Mouse (Mus musculus): Measurements from ENCODE around the gene Cdkl1. TPM values are rescaled to one million over a fixed set of nuclear protein-coding genes. Genes with fewer than 3 reads are reported as not detected.

Cdkl1 gene
- total and polyA plus RNA-seq, 2 experiments from 2014 or later = 26.7 to 28.3 TPM

GRCm38 (mm10) chr12:69760014-69760413, 31.1 kb downstream of the Cdkl1 start:
- Histone ChIP-seq H3K9ac (replicated peaks; ENCODE audit: low read length) (no peak overlapping the region), H3K36me3 (ENCODE audit: insufficient read depth, low read length) (no peaks in the 10 kb centered on the region), H3K4me2 (ENCODE audit: low read depth, low read length) (no peak overlapping the region), H3K27ac (no peak overlapping the region), H3K4me3 (ENCODE audit: low read length) (no peak overlapping the region), H3K9me3 (ENCODE audit: low read length) (no peaks in the 10 kb centered on the region), H3K27me3 (ENCODE audit: insufficient read depth, low read length) (no peaks in the 10 kb centered on the region), H3K4me1 (ENCODE audit: insufficient read depth, low read length) (0 out of 2 replicates have a peak, but pooled peaks cover 5% of the 10 kb centered on the region)
- DNase-seq (ENCODE audit: low spot score) (no peak), ATAC-seq (no peak)
- 65% methylated on average over 6 of the region's 6 CpGs for WGBS
- no peak for TF ChIP-seq CTCF (IDR thresholded peaks at IDR 0.05; ENCODE audit: low read depth)

GRCm38 (mm10) chr12:69759267-69759885, 31.7 kb downstream of the Cdkl1 start:
- Histone ChIP-seq H3K4me2 (ENCODE audit: low read depth, low read length) (no peak overlapping the region), H3K36me3 (ENCODE audit: insufficient read depth, low read length) (no peaks in the 10 kb centered on the region), H3K9me3 (ENCODE audit: low read length) (no peaks in the 10 kb centered on the region), H3K4me1 (ENCODE audit: insufficient read depth, low read length) (0 out of 2 replicates have a peak, but pooled peaks cover 5% of the 10 kb centered on the region), H3K9ac (replicated peaks; ENCODE audit: low read length) (no peak overlapping the region), H3K27ac (no peak overlapping the region), H3K4me3 (ENCODE audit: low read length) (no peak overlapping the region), H3K27me3 (ENCODE audit: insufficient read depth, low read length) (no peaks in the 10 kb centered on the region)
- WGBS = 58% methylated on average over 7 of the region's 7 CpGs
- TF ChIP-seq CTCF (IDR thresholded peaks at IDR 0.05; ENCODE audit: low read depth) = no peak
- DNase-seq (ENCODE audit: low spot score) = no peak
- no peak for ATAC-seq

- no peak overlapping the region; the same call in none of the 2 replicates for H3K9ac ChIP-seq (replicated peaks; ENCODE audit: low read length)
- H3K4me2 ChIP-seq (ENCODE audit: low read depth, low read length) = peak overlapping the region; percentile 51
- ATAC-seq (0 out of 2 replicates have a peak, but pooled peaks have one; percentile 5), DNase-seq (ENCODE audit: low spot score) (peak; percentile 24)
- 0 out of 2 replicates have a peak, but pooled peaks cover 5% of the 10 kb centered on the region for H3K4me1 ChIP-seq (ENCODE audit: insufficient read depth, low read length)
- no peaks in the 10 kb centered on the region for H3K9me3 ChIP-seq (ENCODE audit: low read length)
- TF ChIP-seq CTCF (IDR thresholded peaks at IDR 0.05; ENCODE audit: low read depth) = no peak
- H3K27ac ChIP-seq = peak overlapping the region; percentile 58; the same call in 1 of the 2 replicates
- 14% methylated on average over 22 of the region's 22 CpGs for WGBS
- no peaks in the 10 kb centered on the region for H3K36me3 ChIP-seq (ENCODE audit: insufficient read depth, low read length)
- H3K27me3 ChIP-seq (ENCODE audit: insufficient read depth, low read length) = no peaks in the 10 kb centered on the region
- peak overlapping the region; percentile 13 for H3K4me3 ChIP-seq (ENCODE audit: low read length)
Observed at GRCm38 (mm10) chr12:69758221-69759185, 32.6 kb downstream of the Cdkl1 start.

- H3K27me3 ChIP-seq (ENCODE audit: insufficient read depth, low read length) = no peaks in the 10 kb centered on the region
- peak; percentile 77 for TF ChIP-seq CTCF (IDR thresholded peaks at IDR 0.05; ENCODE audit: low read depth)
- 0 out of 2 replicates have a peak, but pooled peaks cover 5% of the 10 kb centered on the region for H3K4me1 ChIP-seq (ENCODE audit: insufficient read depth, low read length)
- peak overlapping the region; percentile 58; the same call in 1 of the 2 replicates for H3K27ac ChIP-seq
- peak; percentile 87 for DNase-seq (ENCODE audit: low spot score)
- H3K36me3 ChIP-seq (ENCODE audit: insufficient read depth, low read length) = no peaks in the 10 kb centered on the region
- no peak overlapping the region for H3K9ac ChIP-seq (replicated peaks; ENCODE audit: low read length)
- peak overlapping the region; percentile 13; the same call in 1 of the 2 replicates for H3K4me3 ChIP-seq (ENCODE audit: low read length)
- H3K4me2 ChIP-seq (ENCODE audit: low read depth, low read length) = peak overlapping the region; percentile 51
- 13% methylated on average over 22 of the region's 22 CpGs for WGBS
- ATAC-seq = peak; percentile 84
- H3K9me3 ChIP-seq (ENCODE audit: low read length) = no peaks in the 10 kb centered on the region
Observed at GRCm38 (mm10) chr12:69757418-69758141, 33.5 kb downstream of the Cdkl1 start.

GRCm38 (mm10) chr12:69756015-69756414, 35.1 kb downstream of the Cdkl1 start:
- H3K27ac ChIP-seq = no peak overlapping the region
- no peak for ATAC-seq
- no peaks in the 10 kb centered on the region for H3K27me3 ChIP-seq (ENCODE audit: insufficient read depth, low read length)
- no peak for TF ChIP-seq CTCF (IDR thresholded peaks at IDR 0.05; ENCODE audit: low read depth)
- H3K9ac ChIP-seq (replicated peaks; ENCODE audit: low read length) = no peak overlapping the region
- DNase-seq (ENCODE audit: low spot score) = no peak
- H3K36me3 ChIP-seq (ENCODE audit: insufficient read depth, low read length) = no peaks in the 10 kb centered on the region
- no peak overlapping the region for H3K4me2 ChIP-seq (ENCODE audit: low read depth, low read length)
- H3K4me1 ChIP-seq (ENCODE audit: insufficient read depth, low read length) = 0 out of 2 replicates have a peak, but pooled peaks cover 5% of the 10 kb centered on the region
- H3K4me3 ChIP-seq (ENCODE audit: low read length) = no peak overlapping the region
- no peaks in the 10 kb centered on the region for H3K9me3 ChIP-seq (ENCODE audit: low read length)
- WGBS = 77% methylated on average over 5 of the region's 5 CpGs

- WGBS = 76% methylated on average over 5 of the region's 5 CpGs
- H3K4me2 ChIP-seq (ENCODE audit: low read depth, low read length) = no peak overlapping the region
- H3K27ac ChIP-seq = no peak overlapping the region
- 0 out of 2 replicates have a peak, but pooled peaks cover 5% of the 10 kb centered on the region for H3K4me1 ChIP-seq (ENCODE audit: insufficient read depth, low read length)
- no peak for ATAC-seq
- H3K36me3 ChIP-seq (ENCODE audit: insufficient read depth, low read length) = no peaks in the 10 kb centered on the region
- no peaks in the 10 kb centered on the region for H3K9me3 ChIP-seq (ENCODE audit: low read length)
- H3K27me3 ChIP-seq (ENCODE audit: insufficient read depth, low read length) = no peaks in the 10 kb centered on the region
- H3K4me3 ChIP-seq (ENCODE audit: low read length) = no peak overlapping the region
- TF ChIP-seq CTCF (IDR thresholded peaks at IDR 0.05; ENCODE audit: low read depth) = no peak
- no peak for DNase-seq (ENCODE audit: low spot score)
- H3K9ac ChIP-seq (replicated peaks; ENCODE audit: low read length) = no peak overlapping the region
Observed at GRCm38 (mm10) chr12:69753936-69754335, 37.1 kb downstream of the Cdkl1 start.
